Mouse (Mus musculus) naive thymus-derived CD4-positive, alpha-beta T cell, adult 2 months (primary cell): ENCODE measurements around the gene Ppil2.

Experiments used
- DNase-seq: peaks from one replicate; pipeline ENCODE4 v3.0.0-alpha.2; 2011; ENCODE audit warnings: low read depth

The Ppil2 gene

DNA sequence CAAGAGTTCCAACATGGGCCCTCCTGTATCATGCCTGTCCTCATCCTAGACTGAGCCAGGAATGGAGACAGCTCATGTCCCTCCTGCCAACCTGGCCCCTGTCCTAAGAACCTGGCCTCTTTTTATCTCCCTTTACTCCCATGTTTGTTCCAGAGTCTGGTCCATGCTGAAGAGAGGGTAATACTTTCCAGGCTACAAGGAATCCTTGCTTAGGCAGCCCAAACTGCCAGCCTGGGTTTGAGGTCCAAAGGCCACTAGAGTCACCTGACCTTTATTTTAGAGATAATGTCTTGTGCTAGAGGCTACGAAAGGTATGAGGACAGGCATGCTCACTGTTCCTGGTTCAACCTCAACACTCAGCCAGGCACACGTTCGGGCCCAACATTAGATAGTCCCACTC, 14.1 kb downstream of the Ppil2 start:
- no peak for DNase-seq

DNA sequence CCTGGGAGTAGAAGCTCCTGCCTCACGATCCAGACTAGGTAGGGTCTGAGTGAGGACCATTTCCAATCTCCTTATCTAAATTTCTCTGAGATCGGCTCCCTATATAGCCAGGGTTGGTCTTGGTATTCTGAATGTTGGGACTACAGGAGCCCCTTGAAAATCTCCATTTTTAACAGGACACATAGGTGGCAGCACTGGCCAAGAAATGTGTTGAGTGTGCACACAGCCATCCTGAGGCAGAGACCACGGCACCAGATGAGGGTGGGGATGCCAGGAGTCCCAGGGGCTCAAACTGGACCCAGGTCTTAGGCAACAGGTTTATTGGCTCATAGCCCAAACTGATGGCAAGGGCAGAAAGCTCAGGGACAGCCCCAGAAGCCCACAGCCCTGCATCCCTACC, 22.7 kb downstream of the Ppil2 start:
- no peak for DNase-seq

DNA sequence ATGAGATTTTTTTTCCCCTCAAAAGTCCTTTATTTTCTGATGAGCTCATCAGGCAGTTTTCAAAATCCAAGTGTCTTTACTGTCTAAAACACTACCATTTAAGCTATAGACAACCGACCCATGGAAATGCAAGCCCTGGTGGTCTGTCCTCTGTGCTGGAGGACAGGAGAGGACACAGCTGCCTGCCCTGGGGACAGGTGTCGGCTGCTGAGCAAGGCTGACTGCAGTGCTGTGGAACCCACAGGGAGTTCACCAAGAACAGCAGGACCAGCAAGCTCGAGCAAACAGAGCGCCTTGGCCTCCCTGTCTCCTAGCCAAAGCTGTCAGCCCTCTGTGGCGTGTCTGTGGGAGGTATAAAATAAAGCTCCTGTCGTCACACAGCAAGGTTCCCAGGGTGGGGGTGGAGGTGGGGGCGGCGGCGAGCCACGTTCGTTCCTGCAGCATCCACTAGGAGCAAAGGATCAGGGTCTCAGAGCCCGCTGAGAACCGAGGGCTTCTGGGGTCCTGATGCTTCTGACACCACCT, 24.3 kb downstream of the Ppil2 start:
- no peak for DNase-seq

DNA sequence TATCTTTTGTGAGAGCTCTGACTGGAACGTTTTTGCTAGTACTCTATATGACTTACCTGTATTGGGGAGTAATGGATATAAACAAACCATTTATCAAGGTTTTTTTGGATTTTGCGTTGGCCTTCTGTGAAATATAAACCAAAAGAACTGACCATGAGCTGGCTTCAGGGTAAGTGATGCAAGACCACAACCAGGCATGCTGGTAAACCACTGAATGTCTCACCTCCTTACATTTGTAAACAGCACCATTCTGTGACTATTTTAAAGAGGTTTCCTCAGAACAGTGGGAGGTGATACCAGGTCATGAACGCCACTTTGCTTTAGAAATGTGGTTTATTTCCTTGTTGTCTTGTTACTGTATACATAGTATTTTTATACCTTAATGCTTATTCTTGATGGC, 24.8 kb downstream of the Ppil2 start:
- no peak for DNase-seq

- DNase-seq, result no peak
Measured at GRCm38 (mm10) chr16:17085636-17086035, 25.4 kb downstream of the Ppil2 start.

GRCm38 (mm10) chr16:17082121-17082792, 28.8 kb downstream of the Ppil2 start:
- no peak for DNase-seq

DNA sequence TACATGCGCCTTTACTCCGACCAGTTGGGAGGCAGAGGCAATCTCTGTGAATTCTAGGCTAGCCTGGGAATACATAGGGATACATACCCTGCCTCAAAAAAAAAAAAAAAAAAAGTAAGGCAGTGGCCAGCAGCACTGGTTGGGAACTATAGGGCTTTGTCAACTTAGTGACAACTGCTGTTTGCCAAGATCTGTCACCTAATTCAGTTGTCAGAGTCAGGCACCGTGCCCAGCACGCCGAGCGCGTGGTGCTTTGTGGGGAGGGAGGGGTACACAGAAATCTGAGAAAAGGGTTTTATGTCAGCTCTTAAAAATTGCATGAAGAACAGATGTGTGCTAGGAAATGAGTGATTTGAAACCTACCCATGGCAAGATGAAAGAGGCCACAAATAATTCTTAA, 33.0 kb downstream of the Ppil2 start:
- DNase-seq, result no peak

GRCm38 (mm10) chr16:17076869-17077268, 34.2 kb downstream of the Ppil2 start:
- DNase-seq, result no peak

DNA sequence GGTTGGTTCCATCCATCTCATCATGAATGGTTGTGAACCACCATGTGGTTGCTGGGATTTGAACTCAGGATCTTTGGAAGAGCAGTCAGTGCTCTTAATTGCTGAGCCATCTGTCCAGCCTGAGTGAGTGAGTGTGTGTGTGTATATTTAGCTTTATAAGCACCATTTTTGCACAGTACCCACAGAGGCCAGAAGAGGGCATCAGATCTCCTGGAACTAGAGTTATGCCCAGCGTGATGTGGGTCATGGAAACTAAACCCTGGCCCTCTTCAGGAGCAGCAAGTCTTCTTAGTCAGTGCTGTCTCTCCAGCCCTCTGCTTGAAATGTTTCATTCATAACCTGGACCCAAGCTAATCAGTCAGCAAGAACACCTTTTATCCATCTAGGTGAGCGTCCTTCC, 34.8 kb downstream of the Ppil2 start:
- DNase-seq, result no peak

- DNase-seq, result no peak
Measured at GRCm38 (mm10) chr16:17073000-17073399, 38.1 kb downstream of the Ppil2 start.

GRCm38 (mm10) chr16:17070716-17071115, 40.3 kb downstream of the Ppil2 start:
- no peak for DNase-seq

DNA sequence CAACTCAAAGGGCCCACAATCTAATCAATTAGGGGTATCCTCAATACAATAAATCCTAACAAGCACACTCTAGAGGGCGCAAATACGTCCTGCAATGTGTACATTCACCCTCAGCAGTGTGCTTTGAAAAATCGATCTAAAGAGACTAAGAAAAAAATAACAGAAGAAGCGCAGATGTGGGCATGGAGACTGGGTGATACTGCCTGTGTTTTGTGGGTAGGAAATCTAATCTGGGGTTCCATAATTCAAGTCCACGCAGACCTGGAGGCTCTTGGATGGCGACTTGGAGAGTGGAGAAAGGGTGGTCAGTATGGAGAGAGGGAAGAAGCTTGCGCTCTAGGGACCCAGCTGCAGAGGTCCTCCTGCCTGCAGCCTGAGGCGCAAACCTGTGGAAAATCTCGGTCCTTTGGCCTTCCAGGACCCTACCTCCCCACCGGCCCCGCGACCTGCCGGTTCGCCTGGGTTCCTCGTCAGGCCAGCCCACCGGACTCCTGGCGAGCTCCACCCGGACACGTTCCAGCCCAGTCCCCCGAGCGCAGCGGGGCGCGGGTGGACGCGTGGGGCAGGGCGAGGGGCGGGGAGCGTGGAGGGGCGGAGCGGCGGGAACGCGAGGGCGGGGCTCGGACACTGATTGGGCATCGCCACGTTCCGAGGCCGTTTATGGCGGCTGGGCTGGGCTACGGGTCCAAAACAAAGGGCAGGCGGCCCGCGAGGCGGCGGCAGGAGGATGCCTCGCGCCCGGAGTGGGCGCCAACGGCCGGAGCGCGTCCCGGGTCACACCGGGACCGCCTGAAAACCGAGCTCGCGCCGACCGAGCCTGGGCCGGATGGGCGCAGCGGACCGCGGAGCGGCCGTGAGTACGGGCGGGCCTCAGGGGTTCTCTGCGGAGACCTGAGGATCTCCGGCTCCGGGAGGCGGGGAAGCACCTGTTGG, 41.3 kb downstream of the Ppil2 start, which contains the start of gene Ypel1:
Ypel1 (plus strand) TSS at position 186 of the 933 bp plus-strand sequence.
- DNase-seq, result peak; percentile 72

GRCm38 (mm10) chr16:17067552-17067951, 43.5 kb downstream of the Ppil2 start:
- DNase-seq, result no peak

DNA sequence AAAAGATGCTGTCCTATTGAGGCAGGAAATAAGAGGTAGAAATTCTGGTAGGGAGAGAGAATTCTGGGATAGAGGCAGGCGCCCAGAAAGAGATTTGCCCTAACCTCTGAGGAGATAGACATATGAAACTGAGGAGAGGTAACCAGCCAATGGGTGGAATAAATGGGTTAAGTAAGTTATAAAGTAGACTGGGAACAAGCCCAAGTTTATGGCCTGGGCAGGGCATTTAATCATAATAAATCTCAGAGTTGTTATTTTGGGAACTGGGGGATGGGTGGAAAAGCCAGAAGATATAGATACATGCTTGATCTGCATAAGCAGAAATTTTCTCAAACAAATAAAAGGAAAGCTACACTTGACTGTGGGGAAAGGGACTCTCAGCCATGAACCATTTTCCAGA, 48.7 kb downstream of the Ppil2 start:
- no peak for DNase-seq

- DNase-seq, result no peak
Measured at GRCm38 (mm10) chr16:17055584-17055983, 55.5 kb downstream of the Ppil2 start.

DNA sequence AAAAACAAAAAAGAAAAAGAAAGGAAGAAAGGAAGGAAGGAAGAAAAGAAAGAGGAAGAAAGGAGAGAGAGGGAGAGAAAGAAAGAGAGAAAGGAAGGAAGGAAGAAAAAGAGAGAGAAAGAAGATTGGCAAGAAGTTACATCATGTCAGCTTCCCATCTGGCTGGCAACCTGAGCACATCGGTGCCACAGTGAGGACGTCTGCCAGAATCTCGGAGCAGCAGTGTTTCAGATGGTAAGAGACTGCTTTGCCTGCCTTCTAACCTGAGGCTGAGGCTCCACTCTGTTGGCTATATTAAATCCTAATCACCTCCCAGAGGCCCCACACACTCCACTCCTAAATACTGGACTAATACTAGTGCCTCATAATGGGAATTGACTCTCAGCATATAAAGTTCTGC, 57.2 kb downstream of the Ppil2 start:
- DNase-seq, result no peak

GRCm38 (mm10) chr16:17052087-17052486, 59.0 kb downstream of the Ppil2 start:
- DNase-seq, result no peak

GRCm38 (mm10) chr16:17049886-17050285, 61.2 kb downstream of the Ppil2 start:
- DNase-seq, result no peak

DNA sequence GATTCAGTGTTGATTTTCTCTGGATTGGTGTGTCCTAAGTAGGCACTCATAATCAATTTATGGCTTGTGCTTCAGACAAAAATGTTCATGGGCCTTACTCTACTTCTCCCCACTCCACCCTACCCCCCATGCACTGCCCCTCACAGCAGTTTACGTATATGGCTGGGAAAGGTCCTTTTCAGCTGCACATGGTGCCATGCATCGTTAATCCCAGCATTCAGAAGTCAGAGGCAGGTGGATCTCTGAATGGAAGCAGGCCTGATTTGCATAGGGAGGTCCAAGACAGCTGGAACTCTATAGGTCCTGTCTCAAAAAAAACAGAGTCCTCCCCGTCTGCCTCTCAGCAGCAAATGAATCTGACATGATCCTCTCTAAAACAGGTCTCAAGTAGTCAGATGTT, 65.8 kb downstream of the Ppil2 start:
- no peak for DNase-seq

- DNase-seq, result no peak
Measured at GRCm38 (mm10) chr16:17044320-17044719, 66.7 kb downstream of the Ppil2 start.

DNA sequence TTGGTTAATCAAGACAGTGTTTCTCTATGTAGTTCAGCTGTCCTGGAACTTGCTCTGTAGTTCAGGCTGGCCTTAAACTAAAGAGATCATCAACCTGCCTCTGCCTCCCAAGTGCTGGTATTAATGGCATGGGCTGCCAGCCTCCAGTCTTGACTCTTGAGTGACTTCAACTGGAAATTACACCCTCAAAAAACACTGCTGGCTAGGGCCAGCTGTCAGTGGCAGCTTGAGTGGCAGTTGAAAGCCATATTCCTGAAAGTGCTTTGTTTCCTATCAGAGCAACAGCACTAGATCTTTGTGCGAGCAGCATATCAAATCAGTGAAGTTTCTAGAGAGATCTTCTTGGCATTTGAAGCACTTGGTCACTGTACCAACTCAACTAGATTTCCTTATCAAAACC, 69.6 kb downstream of the Ppil2 start:
- no peak for DNase-seq

DNA sequence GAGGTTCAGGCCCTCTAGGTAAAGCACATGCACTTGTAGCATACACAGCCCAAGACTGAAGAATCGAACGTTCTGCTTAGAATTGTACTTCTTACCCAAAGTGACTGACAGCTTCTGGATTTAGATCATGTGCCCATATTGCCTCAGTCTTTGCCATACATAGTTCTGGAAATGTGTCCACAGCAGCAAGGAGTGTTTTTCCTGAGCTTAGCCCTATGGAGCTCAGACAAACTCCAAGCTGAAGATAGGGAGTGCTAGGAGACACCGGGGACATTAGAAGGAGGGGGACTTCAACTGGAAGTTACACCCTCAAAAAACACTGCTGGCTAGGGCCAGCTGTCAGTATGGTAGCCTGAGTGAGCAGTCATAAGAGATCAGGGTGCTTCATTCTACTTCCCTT, 70.3 kb downstream of the Ppil2 start:
- no peak for DNase-seq
